Mouse (Mus musculus) lung, embryonic 14.5 days (tissue): ENCODE measurements around the gene Ankrd22. TPM values are rescaled to one million over a fixed set of nuclear protein-coding genes. Genes with fewer than 3 reads are reported as not detected.

Experiments
- ATAC-seq: fragments of 200-750 bp; cut with Nextera tagmentation; 2 replicates; pipeline ENCODE4 v1.8.0; 2017; ENCODE audit warnings: mild to moderate bottlenecking, moderate TSS enrichment, moderate library complexity; ENCODE audit not compliant: insufficient read depth
- DNase-seq: peaks from one replicate; pipeline ENCODE4 v3.0.0-alpha.2; 2015
- H3K27ac ChIP-seq: fragments of 300-500 bp; sonication (generic); 2 replicates; pipeline ENCODE4 v1.5.1; 2014; ENCODE audit warnings: low read depth, mild to moderate bottlenecking, moderate library complexity
- H3K27me3 ChIP-seq: fragments of 300-500 bp; sonication (generic); 2 replicates; pipeline ENCODE4 v1.6.1; 2014; ENCODE audit warnings: low read length, control low read depth; ENCODE audit not compliant: insufficient read depth
- H3K36me3 ChIP-seq: fragments of 300-500 bp; sonication (generic); 2 replicates; pipeline ENCODE4 v1.6.1; 2014; ENCODE audit warnings: control low read depth; ENCODE audit not compliant: insufficient read depth
- H3K4me1 ChIP-seq: fragments of 300-500 bp; sonication (generic); 2 replicates; pipeline ENCODE4 v1.6.1; 2014; ENCODE audit warnings: antibody characterized with exemption, control low read depth; ENCODE audit not compliant: insufficient read depth
- H3K4me2 ChIP-seq: fragments of 300-500 bp; sonication (generic); 2 replicates; pipeline ENCODE4 v1.6.1; 2014; ENCODE audit warnings: mild to moderate bottlenecking
- H3K4me3 ChIP-seq: fragments of 300-500 bp; sonication (generic); 2 replicates; pipeline ENCODE4 v1.5.1; 2014; ENCODE audit warnings: low read depth, low read length
- H3K9ac ChIP-seq: fragments of 300-500 bp; sonication (generic); 2 replicates; pipeline ENCODE4 v1.6.1; 2014
- H3K9me3 ChIP-seq: fragments of 300-500 bp; sonication (generic); 2 replicates; pipeline ENCODE4 v1.6.1; 2016; ENCODE audit warnings: low read depth, low read length, control low read depth
- CTCF ChIP-seq: IDR thresholded peaks from 2 replicates; pipeline ENCODE4 v1.5.1; 2016; ENCODE audit warnings: antibody characterized with exemption, low read depth
- WGBS: fragments of 180-500 bp; shearing (Covaris S2); extraction: QIAGEN DNeasy Blood & Tissue Kit; methylation state at CpG from one replicate; pipeline ENCODE4 v1.1.7; 2014; 5-methylcytosine and 5-hydroxymethylcytosine counted together
- polyA plus RNA-seq: library from polyadenylated mRNA; unstranded; fragments of >200 nt; fragmentation: Nextera tagmentation; extraction: Ambion mirVana; gene quantifications from 2 replicates; pipeline ENCODE4 v1.2.1, GENCODE M21; 2014

Ankrd22 gene
- polyA plus RNA-seq, 1 experiment from 2014 or later = not detected

- no peaks in the 10 kb centered on the region for H3K4me1 ChIP-seq
- 73% methylated on average over 4 of the region's 4 CpGs for WGBS
- H3K9me3 ChIP-seq = no peaks in the 10 kb centered on the region
- no peak overlapping the region for H3K4me3 ChIP-seq
- no peak overlapping the region for H3K4me2 ChIP-seq
- no peak for TF ChIP-seq CTCF
- no peaks in the 10 kb centered on the region for H3K27me3 ChIP-seq
- DNase-seq (no peak), ATAC-seq (no peak)
- no peaks in the 10 kb centered on the region for H3K36me3 ChIP-seq
- H3K27ac ChIP-seq = no peak overlapping the region
- no peak overlapping the region for H3K9ac ChIP-seq
Observed at GRCm38 (mm10) chr19:34166386-34166785, 533 bp upstream of the Ankrd22 start.

- H3K27me3 ChIP-seq = no peaks in the 10 kb centered on the region
- H3K9me3 ChIP-seq = no peaks in the 10 kb centered on the region
- no peak overlapping the region for H3K4me3 ChIP-seq
- no peak overlapping the region for H3K4me2 ChIP-seq
- H3K36me3 ChIP-seq = no peaks in the 10 kb centered on the region
- no peak overlapping the region for H3K27ac ChIP-seq
- H3K4me1 ChIP-seq = no peaks in the 10 kb centered on the region
- DNase-seq (no peak), ATAC-seq (no peak)
- WGBS = 75% methylated on average over 5 of the region's 5 CpGs
- H3K9ac ChIP-seq = no peak overlapping the region
- no peak for TF ChIP-seq CTCF
Observed at GRCm38 (mm10) chr19:34162693-34163092, 3.2 kb downstream of the Ankrd22 start.

- 0 out of 2 replicates have a peak, but pooled peaks cover 2% of the 10 kb centered on the region for H3K4me1 ChIP-seq
- H3K27me3 ChIP-seq = no peaks in the 10 kb centered on the region
- no peaks in the 10 kb centered on the region for H3K36me3 ChIP-seq
- no peak overlapping the region for H3K4me2 ChIP-seq
- WGBS = 56% methylated on average over 6 of the region's 6 CpGs
- DNase-seq (peak; percentile 86), ATAC-seq (peak; percentile 96)
- H3K27ac ChIP-seq = no peak overlapping the region
- H3K9me3 ChIP-seq = no peaks in the 10 kb centered on the region
- TF ChIP-seq CTCF = no peak
- H3K9ac ChIP-seq = no peak overlapping the region
- no peak overlapping the region for H3K4me3 ChIP-seq
Observed at GRCm38 (mm10) chr19:34153263-34154144, 12.3 kb downstream of the Ankrd22 start.

GRCm38 (mm10) chr19:34151909-34152308 lies 13.9 kb downstream of the Ankrd22 start:
- H3K36me3 ChIP-seq = no peaks in the 10 kb centered on the region
- no peak overlapping the region for H3K4me2 ChIP-seq
- TF ChIP-seq CTCF = peak; percentile 70
- DNase-seq (peak; percentile 73), ATAC-seq (no peak)
- H3K4me1 ChIP-seq = 0 out of 2 replicates have a peak, but pooled peaks cover 2% of the 10 kb centered on the region
- no peaks in the 10 kb centered on the region for H3K27me3 ChIP-seq
- 72% methylated on average over 1 of the region's 1 CpGs for WGBS
- no peak overlapping the region for H3K9ac ChIP-seq
- no peak overlapping the region for H3K4me3 ChIP-seq
- H3K27ac ChIP-seq = no peak overlapping the region
- H3K9me3 ChIP-seq = no peaks in the 10 kb centered on the region

GRCm38 (mm10) chr19:34148421-34148820 lies 17.4 kb downstream of the Ankrd22 start:
- TF ChIP-seq CTCF = no peak
- Histone ChIP-seq H3K36me3 (no peaks in the 10 kb centered on the region), H3K4me2 (no peak overlapping the region), H3K4me3 (no peak overlapping the region), H3K27ac (no peak overlapping the region), H3K4me1 (no peaks in the 10 kb centered on the region), H3K27me3 (no peaks in the 10 kb centered on the region), H3K9ac (no peak overlapping the region), H3K9me3 (no peaks in the 10 kb centered on the region)
- ATAC-seq = no peak
- no peak for DNase-seq
- 70% methylated on average over 4 of the region's 4 CpGs for WGBS

GRCm38 (mm10) chr19:34139431-34140046 lies 26.3 kb downstream of the Ankrd22 start:
- H3K9ac ChIP-seq = no peak overlapping the region
- no peak overlapping the region for H3K4me3 ChIP-seq
- H3K27me3 ChIP-seq = no peaks in the 10 kb centered on the region
- no peaks in the 10 kb centered on the region for H3K9me3 ChIP-seq
- DNase-seq = no peak
- no peak overlapping the region for H3K4me2 ChIP-seq
- no peaks in the 10 kb centered on the region for H3K4me1 ChIP-seq
- no peak for TF ChIP-seq CTCF
- 75% methylated on average over 3 of the region's 3 CpGs for WGBS
- no peaks in the 10 kb centered on the region for H3K36me3 ChIP-seq
- H3K27ac ChIP-seq = no peak overlapping the region
- no peak for ATAC-seq

GRCm38 (mm10) chr19:34138720-34139430 lies 27.0 kb downstream of the Ankrd22 start:
- Histone ChIP-seq H3K27ac (no peak overlapping the region), H3K4me1 (no peaks in the 10 kb centered on the region), H3K4me2 (no peak overlapping the region), H3K4me3 (no peak overlapping the region), H3K9me3 (no peaks in the 10 kb centered on the region), H3K36me3 (no peaks in the 10 kb centered on the region), H3K9ac (no peak overlapping the region), H3K27me3 (no peaks in the 10 kb centered on the region)
- DNase-seq = no peak
- no peak for ATAC-seq
- WGBS = 85% methylated on average over 6 of the region's 6 CpGs
- TF ChIP-seq CTCF = no peak
